Mouse (Mus musculus) frontal cortex, adult 2 months (tissue): Measurements from ENCODE around the gene Aldh1l1. TPM values are rescaled to one million over a fixed set of nuclear protein-coding genes. Genes with fewer than 3 reads are reported as not detected.

Experiments used
- DNase-seq, 2 experiments: peaks; one replicate each; pipeline ENCODE4 v3.0.0; 2022; ENCODE audit warnings: low spot score in 1 of 2; ENCODE audit errors: extremely low spot score in 1 of 2
- polyA plus RNA-seq: library from polyadenylated mRNA; depleted of rRNA; stranded (reverse); fragments of >200 nt; gene quantifications from 2 replicates; pipeline ENCODE4 v1.2.3, GENCODE M21; 2012

Aldh1l1 gene
- polyA plus RNA-seq, 1 experiment, result 51.6 TPM

DNA sequence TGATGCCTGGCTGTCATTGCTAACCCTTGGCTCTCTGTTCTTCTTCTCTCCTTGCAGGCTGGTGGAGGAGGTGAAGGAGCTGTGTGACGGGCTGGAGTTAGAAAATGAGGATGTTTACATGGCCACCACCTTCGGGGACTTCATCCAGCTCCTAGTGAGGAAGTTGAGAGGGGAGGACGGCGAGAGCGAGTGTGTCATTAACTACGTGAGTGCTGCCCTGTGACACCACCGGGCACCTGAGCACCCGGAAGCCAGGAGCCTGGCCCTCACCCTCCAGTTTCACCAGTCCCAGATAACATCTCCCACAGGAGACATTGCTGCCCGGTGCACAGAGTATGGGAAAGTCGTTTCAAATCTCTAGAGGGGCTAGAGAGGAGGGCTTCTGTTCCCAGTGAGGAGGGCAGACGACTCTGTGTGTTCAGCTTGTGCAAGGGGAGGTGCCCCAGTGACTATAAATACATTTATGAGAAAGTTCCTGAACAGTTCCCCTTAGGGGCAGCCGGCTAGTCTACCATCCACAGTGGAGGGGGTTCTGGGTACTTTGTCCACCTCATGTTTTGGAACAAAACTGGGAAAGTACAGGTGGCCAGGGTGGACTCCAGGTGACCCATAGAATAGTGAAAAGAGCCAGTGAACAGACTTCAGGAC lies 83.6 kb downstream of the Aldh1l1 start:
- DNase-seq, result no peak

DNA sequence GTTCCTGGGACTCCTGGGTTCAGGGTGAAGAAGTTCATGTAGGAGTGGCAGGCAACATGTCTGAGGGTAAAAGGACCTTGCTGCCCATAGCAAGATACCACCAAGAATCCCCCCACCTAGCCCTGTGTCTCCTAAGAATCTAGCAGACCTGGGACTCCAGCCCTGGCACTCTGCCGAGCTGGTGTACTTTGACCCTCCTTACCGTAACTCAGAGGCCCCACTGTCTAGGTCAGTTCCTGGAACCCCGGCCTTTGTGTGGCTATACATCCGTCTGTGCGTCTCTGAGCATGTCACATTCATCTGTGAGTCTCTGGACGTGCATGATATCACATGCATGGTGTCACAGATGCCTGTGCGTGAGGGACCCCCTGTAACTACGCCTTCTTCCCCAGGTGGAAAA lies 84.2 kb downstream of the Aldh1l1 start:
- no peak for DNase-seq

DNA sequence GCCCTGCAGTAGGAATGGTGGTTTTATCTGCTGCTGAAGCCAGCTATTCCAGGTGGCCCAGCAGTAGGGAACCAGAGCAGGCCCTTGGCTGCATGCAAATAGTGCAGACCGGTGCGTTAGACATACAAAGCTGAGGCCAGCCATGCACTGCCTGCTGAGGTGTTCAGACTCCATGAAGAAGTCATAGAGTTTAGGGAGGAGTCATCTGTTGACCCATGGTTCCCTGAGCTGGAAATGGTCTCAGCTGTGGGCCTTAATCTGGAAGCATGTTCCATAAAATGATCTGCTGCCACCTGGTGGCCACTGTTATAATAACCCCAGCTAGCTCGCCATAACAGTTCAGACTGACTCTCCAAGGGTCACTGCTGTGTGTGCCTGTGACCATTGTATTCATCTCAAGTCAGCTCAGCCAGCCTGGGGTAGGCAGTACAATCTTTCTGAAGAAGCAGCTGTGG lies 89.1 kb downstream of the Aldh1l1 start:
- DNase-seq, result peak; percentile 45 to 90

DNA sequence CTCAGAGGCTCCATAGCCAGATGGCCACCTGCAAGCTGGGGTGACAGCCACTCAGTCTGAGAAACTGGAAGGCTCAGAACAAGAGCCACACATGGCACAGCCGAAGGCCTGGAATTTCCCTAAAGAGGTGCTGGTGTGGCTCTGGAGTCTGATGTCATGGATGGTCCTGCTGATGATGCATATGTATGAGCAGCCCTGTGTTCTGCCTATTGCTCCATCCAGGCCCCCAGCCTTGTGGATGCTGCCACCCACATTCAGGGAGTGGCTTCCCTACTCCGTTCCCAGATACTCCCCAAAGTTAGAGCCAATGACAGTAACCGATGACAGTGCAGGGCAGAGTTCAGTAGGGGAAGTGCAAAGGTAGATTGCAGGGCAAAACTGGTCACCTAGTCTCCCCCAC lies 91.9 kb downstream of the Aldh1l1 start:
- no peak for DNase-seq

DNA sequence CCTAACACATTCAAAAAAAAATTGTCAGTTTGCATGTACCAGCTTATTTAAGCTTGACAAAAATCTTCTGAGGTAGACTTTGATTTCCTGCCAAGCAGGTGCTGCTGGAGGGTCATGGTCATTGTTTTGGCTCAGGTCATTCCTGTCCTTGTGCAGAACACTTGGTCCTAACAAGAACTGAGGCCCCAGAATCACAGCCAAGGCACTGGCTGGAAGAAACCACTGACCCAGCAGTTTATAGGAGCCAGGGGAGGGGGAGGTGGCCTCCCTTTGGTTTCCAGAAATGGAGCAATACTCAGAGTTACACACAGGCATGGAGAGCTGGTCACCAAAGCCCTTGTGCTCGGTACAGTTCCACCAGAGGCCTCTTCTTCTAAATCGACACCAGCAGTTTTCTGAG lies 96.1 kb downstream of the Aldh1l1 start:
- no peak for DNase-seq

DNA sequence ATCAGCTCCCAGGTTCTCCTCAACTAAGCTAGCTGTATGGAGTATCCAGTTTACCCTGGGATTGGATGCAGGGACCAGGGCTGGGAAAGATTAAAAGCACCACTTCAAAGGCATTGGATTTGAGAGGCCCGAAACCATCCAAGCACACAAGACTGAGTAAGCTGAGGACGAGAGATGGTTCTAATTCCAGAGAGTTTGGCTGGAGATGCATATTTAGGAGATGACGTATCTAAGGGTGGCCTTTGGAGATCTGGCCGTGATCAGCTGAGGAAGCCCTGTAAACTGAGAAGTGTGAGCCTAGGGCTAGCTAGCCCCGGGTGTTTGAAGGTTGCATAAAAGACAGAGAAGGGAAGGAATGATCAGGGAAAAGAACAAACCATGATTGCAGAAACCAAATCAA lies 101.9 kb downstream of the Aldh1l1 start:
- DNase-seq, result no peak

DNA sequence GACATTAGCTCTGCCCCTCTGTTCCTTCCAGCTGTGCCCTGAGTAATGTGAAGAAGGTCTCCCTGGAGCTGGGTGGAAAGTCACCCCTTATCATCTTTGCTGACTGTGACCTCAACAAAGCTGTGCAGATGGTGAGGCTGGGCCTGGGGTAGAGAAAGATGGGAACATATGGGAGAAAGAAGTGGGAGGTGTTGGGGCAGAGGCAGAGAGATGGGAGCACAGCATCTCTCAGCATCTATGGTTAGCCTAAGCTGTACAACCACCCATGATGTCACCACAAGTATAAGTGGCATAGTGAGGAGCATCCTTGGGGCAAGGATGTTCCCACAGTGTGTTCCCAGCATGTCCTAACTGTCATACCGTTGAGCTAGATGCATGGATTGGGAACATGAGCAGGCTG lies 104.5 kb downstream of the Aldh1l1 start:
- DNase-seq, result peak in 1 of 2 experiments; percentile 52

DNA sequence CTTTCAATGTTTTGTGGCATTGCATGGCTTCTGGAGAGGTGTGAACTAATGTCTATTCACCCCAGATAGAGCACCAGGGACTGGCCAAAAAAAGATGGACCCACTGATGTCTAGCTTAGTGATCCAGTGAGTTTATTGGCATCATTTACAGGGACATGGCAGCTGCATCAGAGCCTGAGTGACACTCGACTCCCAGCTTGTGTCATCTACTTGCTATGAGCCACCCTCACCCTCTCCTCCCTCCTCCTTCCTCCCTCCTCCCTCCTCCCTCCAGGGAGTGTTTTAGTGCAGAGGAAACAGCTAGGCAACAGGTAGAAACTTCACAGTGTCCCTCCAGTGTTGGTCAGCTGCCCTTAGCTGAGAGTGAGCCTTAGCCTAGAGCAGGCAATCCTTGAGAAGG lies 108.7 kb downstream of the Aldh1l1 start:
- DNase-seq, result no peak

DNA sequence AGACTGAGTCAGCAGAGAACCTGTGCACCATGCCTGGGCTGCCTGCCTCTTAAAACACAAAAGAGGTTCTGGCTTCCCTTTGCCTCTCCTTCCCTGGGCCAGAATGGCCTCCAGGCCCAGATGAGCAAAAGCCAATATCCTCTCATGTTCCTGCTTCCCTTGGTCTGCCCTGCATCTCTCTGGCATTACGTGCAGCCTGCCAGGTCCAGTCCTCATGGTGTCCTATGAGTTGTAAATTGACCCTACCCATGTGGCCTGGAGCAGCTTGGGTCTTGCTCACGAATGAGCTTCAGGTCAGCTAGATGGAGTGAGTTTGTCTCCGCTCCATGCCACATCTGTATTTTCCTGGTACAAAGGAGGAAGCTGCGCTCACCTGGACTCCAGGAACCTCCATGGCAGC lies 110.8 kb downstream of the Aldh1l1 start:
- DNase-seq, result no peak

DNA sequence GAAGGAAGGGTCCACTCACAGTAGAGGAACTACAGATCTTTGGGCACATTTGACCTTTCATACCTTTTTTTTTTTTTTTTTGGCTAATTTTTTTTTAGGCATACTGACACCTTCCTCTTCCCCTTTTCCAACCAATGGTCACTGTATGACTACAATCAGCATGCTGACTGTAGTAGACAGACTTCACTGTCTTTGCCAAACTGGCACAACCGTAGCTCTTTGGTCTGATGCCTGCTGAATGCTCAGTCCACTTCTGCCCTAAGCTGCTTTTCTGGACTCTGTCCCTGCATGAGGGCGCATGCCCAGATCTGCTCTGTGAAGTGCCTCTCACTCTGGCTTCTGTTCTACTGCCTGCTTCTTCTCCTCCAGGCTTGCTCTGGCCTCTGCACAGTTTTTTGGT lies 111.4 kb downstream of the Aldh1l1 start:
- DNase-seq, result peak in 1 of 2 experiments; percentile 62

DNA sequence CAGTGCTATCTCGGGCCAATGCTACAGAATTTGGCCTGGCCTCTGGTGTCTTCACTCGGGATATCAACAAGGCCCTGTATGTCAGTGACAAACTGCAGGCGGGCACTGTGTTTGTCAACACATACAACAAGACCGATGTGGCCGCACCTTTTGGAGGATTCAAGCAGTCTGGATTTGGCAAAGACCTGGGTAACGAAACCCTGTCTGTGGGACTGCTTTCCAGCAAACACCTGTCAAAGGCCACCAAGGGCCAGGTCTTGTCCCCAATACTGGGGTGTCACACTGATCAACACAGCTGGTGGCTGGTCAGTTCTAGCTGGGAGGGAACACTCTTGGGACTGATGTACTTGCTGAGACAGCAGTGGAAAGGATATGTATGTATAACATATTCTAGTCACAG lies 112.0 kb downstream of the Aldh1l1 start:
- DNase-seq, result no peak

DNA sequence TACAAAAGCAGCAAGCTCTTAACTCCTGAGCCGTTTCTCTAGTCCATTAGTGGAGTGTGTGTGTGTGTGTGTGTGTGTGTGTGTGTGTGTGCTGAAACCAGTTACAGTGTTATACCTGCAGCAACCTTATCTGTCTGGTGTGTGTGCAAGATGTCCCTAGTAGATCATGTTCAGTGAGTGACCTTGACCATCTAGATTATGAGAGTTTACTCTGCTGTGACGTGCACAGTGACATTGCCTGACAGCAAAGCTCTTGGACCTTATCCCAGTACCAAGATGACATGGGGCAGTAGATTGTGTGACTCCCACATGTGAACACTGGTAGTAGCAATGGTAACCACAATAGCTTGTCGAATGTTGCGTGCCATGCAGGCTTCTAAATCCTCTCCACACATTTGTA lies 114.1 kb downstream of the Aldh1l1 start:
- DNase-seq, result no peak

DNA sequence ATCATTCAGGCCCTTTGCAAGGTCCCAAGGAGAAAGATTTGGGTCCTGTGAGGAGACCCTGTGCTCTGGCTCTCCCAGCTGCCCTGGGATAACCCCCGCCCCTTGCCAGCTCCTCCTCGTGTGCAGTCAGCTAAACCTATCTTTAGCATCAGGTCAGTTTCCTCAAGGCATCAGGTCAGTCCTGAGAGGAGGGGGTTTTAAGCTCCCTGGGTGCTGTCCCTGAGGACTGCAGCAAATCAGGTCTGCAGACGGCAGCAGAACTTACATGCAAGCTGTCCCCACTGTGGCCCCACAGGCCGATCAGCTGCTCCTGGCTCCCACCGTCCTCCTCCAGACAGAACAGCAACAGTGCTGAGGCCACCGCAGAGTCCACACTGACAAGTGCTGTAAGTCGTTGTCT lies 115.5 kb downstream of the Aldh1l1 start:
- no peak for DNase-seq

DNA sequence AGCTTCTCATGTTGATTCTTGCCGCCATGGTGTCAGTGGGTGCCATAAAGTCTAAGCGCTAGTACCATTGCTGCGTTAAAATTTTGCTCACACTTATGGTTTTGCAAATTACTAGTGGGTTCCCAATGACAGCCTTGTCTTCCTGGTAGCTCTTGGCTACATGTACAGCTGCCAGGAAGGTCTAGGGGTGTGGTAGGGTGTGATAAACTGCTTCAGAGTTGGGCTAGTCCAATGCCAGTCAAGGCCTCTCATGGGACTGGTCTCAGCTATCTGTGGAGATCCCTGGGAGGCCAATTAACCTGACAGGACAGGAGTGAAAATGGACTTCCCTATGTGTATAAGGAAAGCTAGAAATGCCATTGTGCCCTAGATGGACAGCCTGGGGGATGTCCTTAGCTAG lies 116.1 kb downstream of the Aldh1l1 start:
- DNase-seq, result no peak

DNA sequence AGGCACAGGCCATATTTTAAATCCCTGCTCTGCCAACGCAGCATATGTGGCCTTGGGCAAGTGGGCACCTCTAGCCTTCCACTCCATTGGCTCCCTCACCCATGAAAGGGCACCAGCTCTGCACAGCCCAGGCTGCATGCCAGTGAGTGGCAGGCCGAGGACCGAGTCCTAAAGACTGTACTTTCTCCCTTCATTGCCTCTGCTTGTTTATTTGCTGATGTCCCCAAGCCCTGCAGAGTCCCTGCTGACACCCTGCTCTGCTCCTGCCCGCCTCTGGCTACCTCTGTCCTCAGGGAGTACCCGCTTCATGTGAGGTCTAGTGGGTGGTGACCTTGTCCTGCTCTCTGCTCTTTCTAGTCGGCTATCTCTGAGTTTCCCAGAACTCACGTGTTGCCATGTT lies 116.9 kb downstream of the Aldh1l1 start:
- no peak for DNase-seq

DNA sequence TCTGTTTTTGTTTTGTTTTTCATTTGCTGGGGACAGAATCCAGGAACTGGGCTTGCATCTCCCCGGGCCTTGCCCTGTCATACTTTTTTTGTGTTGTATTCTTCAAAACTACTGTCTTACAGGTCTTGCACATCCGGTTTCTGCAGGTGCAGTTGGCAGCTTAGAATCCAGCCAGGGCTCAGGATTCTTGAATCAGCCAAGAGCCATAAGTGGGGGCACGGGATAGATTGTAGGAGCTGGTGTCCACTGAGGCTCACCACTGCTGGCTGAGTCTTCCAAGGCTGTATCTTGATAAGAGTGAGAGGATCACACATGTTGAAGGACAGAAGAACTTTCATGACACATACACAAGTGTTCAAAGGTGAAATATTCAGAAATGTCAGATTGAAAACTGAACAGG lies 117.9 kb downstream of the Aldh1l1 start:
- no peak for DNase-seq

DNA sequence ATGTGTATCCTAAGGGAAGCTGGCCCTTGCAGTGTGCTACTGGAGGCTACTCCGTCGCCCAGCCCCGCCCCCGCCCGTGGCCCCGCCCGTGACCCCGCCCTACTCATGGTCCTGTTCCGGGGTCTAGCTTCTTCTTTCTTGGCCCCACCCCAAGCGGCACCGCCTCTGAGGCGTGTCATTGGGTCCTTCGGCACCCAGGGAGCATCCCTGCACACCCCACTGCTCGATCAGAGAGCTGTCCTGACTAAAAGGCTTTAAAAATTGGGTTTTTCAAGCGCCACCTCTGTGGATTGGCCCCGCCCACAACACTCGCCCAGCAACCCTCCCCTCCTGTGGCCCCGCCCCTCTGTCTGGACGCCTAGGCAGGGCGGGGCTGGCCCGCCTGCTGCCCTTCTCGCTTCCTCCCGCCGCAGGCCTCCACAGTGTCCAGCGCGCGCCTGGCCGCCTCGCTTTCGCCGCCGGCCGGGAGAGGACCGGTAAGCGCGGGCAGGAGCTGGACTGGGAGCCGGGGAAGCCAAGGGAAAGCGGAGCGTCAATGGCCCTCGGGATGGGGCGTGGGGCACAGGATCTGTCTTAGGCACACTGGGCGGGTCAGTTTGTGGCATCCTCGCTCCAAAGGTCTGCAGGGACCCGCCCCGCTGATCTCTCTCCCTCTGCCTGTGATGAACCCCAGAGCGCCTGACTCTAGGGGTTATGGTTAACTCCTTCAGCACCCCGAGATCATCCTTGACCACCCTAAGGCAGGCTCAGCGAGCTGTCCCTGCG lies 118.5 kb downstream of the Aldh1l1 start, which contains the start of gene Slc41a3:
Gene Slc41a3 (plus strand): TSS at position 193 of the 765 bp plus-strand sequence.
- DNase-seq, result peak; percentile 77 to 85

DNA sequence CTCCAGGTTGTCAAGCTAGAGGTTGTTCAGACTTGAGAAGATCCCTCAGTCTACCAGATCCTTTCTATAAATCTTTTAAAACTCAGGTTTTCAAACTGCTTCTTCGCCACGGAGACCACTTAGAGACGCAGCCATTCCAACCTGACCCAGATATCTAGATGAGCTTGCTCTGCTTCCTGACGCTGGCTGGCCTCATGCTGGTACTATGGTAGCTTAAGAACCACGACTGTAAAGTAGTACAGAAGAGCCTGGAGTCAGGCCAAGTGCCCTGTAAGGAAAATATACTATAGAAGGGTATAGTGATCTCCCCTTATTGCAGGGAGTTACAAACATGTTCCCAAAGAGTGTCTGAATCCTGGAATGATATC lies 119.1 kb downstream of the Aldh1l1 start:
- DNase-seq, result no peak

DNA sequence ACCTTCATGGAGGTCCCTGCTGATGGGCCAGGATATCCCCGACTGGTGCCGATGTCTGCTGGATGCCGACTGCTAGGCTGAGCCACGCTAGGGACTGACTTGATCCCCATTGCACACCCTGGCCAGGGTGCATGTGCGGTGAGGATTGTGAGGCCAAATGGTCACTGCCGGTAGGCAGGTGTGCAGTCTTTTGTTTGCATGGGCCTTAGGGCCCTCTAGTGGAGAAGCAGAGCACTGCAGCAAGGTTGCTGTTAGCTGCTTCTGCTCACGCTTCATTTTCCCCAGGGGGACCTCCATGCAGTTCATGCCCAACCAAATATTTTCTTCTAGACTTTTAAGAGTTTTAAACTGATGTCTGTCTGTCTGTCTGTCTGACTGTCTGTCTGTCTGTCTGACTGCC lies 120.3 kb downstream of the Aldh1l1 start:
- DNase-seq, result peak in 1 of 2 experiments; percentile 76

DNA sequence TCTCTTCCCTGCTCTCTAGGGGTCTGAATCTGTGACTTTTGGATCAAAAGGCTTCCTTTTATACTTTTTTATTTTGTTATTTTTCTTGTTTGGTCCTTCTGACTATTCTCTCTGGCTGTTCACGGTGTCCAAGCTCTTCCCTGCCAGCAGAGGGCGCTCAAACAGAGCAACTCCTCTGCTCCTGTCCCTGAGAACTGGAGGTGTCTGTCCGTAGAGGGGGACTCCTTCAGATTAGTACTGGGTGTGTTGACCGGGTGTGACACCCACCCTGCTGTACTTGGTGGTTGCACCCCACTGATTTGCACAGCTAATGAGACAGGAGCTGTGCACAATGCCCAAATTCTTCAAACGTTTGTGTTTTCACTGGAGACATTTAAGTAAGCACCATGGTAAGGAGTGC lies 121.0 kb downstream of the Aldh1l1 start:
- DNase-seq, result peak in 1 of 2 experiments; percentile 75

DNA sequence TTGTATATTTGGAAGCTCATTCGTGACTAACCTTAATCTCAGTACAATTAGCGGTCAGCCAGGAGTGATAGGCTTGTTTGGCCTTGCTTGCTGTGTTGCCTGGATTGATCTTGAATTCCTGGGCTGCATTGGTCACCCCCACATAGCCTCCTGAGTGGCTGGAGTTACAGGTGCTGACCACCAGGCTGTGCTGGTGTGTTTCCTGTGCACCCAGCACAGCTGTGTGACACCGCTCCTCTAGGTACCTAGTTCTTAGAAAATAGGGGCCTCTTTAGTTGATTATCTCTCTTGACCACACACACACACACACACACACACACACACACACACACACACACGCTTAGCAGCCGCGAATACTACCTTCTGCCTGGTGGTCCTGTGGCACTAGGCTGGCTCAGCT lies 122.0 kb downstream of the Aldh1l1 start:
- no peak for DNase-seq

DNA sequence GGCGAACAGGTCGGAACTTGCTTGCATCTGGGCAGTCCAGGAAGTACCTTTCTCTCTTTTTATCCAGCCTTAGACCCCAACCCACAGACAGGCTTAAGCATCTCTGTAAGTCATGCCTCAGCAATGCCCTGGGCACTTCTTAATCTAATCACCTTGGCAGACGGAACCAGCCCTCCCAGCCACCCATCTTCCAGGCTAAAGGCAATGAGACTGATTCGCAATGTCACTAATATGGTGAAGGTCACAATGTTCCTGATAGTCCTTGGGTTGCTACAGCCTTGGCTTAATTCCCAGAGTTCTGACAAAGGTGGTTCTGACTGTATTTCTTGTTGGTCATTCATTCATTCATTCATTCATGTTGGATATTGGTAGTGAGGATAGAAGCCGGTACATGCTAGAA lies 124.0 kb downstream of the Aldh1l1 start:
- DNase-seq, result no peak
